Comparison of ENCODE assay signal across 8 mouse cellular contexts in the genomic region with DNA sequence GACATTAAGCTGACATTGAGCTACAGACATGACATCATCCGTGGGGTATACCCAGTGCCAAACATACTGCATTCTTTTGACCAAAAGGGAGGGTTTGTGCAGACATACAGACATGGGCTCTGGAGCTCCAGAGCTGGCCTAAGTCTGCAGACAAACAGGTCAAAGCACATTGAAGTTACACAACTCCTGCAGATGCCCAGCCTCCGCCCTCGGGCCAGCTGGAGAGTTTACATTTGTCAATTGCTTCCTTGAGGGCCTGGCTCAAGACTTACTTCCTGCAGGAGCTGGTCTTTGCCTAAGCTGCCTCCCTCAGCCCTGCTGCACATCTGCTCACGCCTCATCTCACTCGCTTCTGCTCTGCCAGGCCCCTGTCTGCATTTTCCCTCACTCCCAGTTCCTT.
A peak's percentile ranks its signal among the peaks of the same experiment; 100 is the strongest.
DNase-seq lines count a peak whose midpoint lies in the region; ATAC-seq and TF ChIP-seq lines count a peak whose summit lies in the region.

No protein-coding gene starts in this region.

- intact Hi-C loops in left cerebral cortex, postnatal 14 days (cut with DNase I), result no loop called here
- intact Hi-C loops in heart, adult 2 months (cut with DNase I), result no loop called here

- H3K4me1 ChIP-seq in heart, adult 2 months (ENCODE audit: control insufficient read depth, insufficient read depth, low read length), result no peaks in the 10 kb centered on the region
- H3K4me1 ChIP-seq in hindbrain, embryonic 16.5 days (ENCODE audit: control insufficient read depth, insufficient read depth, low read depth, low read length), result no peaks in the 10 kb centered on the region; the same call in 1 of the 2 replicates

- H3K79me2 ChIP-seq in heart, adult 2 months (replicated peaks; ENCODE audit: control insufficient read depth, insufficient read depth, low read length), result no peaks in the 10 kb centered on the region

- no peak overlapping the region for H3K4me2 ChIP-seq in hindbrain, embryonic 16.5 days (ENCODE audit: low read length)

- TF ChIP-seq POLR2A in heart, adult 2 months (IDR thresholded peaks at IDR 0.05; ENCODE audit: insufficient read depth, low read depth, low read length), result no peak

- no peak overlapping the region for H3K9ac ChIP-seq in heart, adult 2 months (ENCODE audit: low read depth, low read length)
- no peak overlapping the region for H3K9ac ChIP-seq in hindbrain, embryonic 16.5 days (ENCODE audit: low read depth, low read length)

- H3K36me3 ChIP-seq in heart, adult 2 months (ENCODE audit: control insufficient read depth, insufficient read depth, low read length), result no peaks in the 10 kb centered on the region
- no peaks in the 10 kb centered on the region for H3K36me3 ChIP-seq in hindbrain, embryonic 16.5 days (ENCODE audit: control insufficient read depth, insufficient read depth, low read length)

- H3K9me3 ChIP-seq in hindbrain, embryonic 16.5 days (ENCODE audit: control insufficient read depth, low read length), result no peaks in the 10 kb centered on the region

- no peak for TF ChIP-seq CTCF in heart, adult 2 months (IDR thresholded peaks at IDR 0.05)

- no peaks in the 10 kb centered on the region for H3K27me3 ChIP-seq in heart, adult 2 months (ENCODE audit: control insufficient read depth, insufficient read depth, low read length)
- no peaks in the 10 kb centered on the region for H3K27me3 ChIP-seq in hindbrain, embryonic 16.5 days (replicated peaks; ENCODE audit: control insufficient read depth, insufficient read depth, low read length)

- WGBS in heart, adult 2 months, result 38% methylated on average over 5 of the region's 5 CpGs
- WGBS in large intestine, adult 2 months, result 7% methylated on average over 5 of the region's 5 CpGs
- WGBS in hindbrain, embryonic 16.5 days, result 46% methylated on average over 5 of the region's 5 CpGs

- ATAC-seq in hindbrain, embryonic 16.5 days, result no peak

- TF ChIP-seq EP300 in heart, adult 2 months (IDR thresholded peaks at IDR 0.05; ENCODE audit: insufficient read depth, low read depth, low read length), result 0 out of 2 replicates have a peak, but pooled peaks have one; percentile 16

- H3K4me3 ChIP-seq in heart, adult 2 months, result no peak overlapping the region
- no peak overlapping the region for H3K4me3 ChIP-seq in hindbrain, embryonic 16.5 days (ENCODE audit: low read length)

- H3K27ac ChIP-seq in heart, adult 2 months, result no peak overlapping the region
- H3K27ac ChIP-seq in hindbrain, embryonic 16.5 days (ENCODE audit: low read depth, low read length), result no peak overlapping the region

- DNase-seq in left cerebral cortex, adult 18-20 months (ENCODE audit: low spot score in 2 of 2), result peak; percentile 32 to 56
- no peak for DNase-seq in left cerebral cortex, postnatal 14 days (ENCODE audit: low spot score in 2 of 2)
- DNase-seq in brain, adult 2 months (ENCODE audit: low read depth, low spot score), result peak; percentile 66
- DNase-seq in heart, adult 2 months, result peak; percentile 65 to 82
- DNase-seq in large intestine, adult 2 months (ENCODE audit: low read depth, low spot score), result peak; percentile 46
- peak; percentile 49 for DNase-seq in retina, embryonic 14.5 days (ENCODE audit: low spot score)
- no peak for DNase-seq in thymus, postnatal 14 days

Comparison
In these comparisons a context has a peak if more than half of its experiments do, and no peak if none do; other contexts are left out.
1. DNase-seq: peak in left cerebral cortex, adult 18-20 months (2 of 2), brain, adult 2 months (single experiment), heart, adult 2 months (2 of 2), large intestine, adult 2 months (single experiment) and retina, embryonic 14.5 days (single experiment); none in left cerebral cortex, postnatal 14 days (0 of 2) and thymus, postnatal 14 days (single experiment).